Mouse (Mus musculus): ENCODE results near the gene Aco1.

Gene Aco1

DNA sequence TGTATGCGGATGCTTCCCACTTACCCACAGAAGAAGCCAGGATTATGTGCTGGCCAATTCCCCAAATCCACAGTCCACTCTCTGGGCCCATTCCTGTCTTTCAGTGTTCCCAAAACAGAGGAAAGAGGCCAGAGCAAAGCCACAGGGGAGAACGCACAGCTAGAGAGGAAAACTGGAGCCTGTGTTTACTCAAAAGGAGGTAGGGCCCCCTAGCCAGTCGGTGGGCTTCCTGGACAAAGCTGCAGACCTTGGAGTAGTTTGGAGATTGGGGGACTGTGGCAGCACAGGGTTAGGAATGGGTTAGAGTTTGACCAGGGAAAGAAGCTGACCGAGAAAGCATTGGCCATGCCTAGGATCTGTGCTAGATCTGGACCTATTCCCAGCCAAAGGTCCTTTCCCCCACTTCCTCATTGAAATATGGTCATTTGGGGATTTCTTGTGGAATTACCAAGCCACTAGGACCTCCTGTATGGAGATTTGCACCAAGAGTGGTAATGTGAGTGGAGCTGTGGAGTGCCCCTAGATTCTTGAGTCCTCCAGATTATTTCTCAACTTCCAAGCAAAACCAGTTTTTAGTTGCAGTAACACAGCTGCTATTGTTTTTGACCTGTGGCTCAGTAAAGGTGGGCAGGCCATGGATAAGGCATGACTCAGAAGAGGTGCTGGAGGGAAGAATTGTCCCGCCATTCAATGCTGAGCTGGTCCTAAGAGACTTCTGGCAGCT, 14.8 kb downstream of the Aco1 start:
- DNase-seq (ENCODE audit: low read depth, low spot score), result no peak

DNA sequence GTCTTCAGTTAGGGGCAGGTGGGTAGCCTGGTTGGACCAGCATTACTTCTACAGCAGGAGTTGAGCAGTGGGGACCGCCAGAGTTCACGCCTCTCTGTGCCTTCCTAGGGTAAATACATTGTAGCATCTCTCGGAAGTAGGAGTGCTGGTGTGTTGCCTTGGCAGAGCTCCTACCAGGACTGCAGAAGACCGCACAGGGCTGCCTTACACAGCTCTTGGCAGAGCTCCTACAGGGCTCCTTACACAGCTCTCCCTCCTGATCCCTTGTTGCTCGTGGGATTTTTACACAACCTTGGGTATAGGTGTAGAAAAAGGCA, 15.3 kb downstream of the Aco1 start:
- no peak for DNase-seq (ENCODE audit: low read depth, low spot score)

DNA sequence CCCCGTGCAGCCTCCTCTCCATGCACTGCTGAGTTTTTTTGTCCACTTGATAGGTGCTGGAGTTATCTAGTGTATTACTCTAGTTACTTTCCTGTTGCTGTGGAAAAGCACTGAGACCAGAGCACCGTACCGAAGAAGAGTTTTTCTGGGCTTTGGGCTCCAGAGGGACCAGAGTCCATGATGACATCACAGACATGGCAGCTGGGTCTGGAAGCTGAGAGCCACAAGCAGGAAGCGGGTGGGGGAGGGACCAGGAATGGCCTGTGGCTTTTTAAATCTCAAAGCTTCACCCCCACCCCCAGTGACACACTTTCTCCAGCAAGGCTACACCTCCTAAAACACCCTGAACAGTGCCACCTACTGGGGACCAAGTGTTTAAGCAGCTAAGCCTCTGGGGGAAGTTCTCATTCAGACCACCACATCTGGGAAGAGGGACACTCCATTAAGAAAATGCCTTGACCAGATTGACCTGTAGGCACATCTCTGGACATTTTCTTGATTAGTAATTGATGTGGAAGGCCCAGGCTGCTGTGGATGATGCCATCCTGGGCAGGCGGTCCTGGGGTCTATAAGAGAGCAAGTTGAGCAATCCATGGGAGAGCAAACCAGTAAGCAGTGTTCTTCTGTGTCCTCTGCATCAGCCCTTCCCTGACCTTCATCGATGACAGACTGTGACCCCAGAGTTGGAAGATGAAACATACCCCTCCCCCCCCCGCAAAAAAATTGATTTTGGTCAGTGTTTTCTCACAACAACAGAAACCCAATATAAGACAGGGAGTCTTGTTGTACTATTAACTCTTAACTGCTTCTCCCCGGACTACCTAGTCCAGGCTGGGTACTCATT, 17.9 kb downstream of the Aco1 start:
- no peak for DNase-seq (ENCODE audit: low read depth, low spot score)

DNA sequence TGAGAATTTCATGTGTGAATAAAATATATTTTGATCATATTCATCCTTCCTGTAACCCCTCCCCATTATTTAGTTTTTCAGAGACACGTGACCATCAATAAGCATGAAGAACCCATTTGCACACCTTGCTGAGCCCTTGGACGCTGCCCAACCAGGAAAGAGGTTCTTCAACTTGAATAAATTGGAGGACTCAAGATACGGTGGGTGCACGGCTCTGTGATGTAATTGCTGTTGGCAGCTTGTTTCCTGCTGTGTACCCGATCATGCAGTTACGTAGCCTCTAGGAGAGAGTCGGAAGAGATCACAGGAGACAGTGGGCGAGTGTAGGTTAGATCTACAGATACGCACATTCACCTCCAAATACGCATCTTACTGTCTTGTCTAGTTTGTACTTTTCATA, 20.8 kb downstream of the Aco1 start:
- DNase-seq (ENCODE audit: low read depth, low spot score), result peak; percentile 21

DNA sequence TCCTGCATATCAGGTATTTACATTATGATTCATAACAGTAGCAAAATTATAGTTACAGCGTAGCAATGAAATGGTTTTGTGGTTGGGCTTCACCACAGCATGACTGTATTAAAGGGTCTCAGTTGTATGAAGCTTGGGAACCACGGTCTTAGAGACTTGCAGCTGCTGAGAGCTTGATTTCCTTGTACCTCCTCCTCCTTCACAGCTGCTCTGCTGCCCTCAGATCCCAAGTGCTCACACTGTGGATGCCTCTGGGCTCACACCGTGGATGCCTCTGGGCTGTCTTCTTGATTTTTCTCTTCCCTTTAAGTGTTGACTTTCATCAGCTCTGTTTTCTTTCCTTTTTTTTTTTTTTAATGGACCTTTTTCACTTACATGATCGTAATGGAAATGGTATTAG, 28.6 kb downstream of the Aco1 start:
- DNase-seq (ENCODE audit: low read depth, low spot score), result no peak

DNA sequence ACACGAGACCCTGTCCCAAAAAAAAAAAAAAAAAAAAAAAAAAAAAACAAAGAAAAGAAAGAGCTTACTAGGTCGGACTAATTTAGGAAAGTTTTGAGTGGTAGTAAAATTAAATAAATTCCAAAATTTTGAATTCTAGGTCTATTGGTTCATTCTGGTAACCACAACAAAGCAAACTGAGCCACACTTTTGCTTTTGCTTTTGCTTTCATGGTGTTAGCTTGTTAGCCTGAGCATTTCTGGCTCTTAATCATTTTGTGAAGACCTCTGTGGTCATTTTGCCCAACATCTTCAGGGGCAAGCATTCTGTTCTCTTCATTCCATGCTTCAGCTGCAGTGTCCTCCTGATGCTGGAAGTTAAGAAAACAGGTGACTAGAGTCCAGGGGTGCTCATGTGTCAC, 29.5 kb downstream of the Aco1 start:
- DNase-seq (ENCODE audit: low read depth, low spot score), result peak; percentile 34

DNA sequence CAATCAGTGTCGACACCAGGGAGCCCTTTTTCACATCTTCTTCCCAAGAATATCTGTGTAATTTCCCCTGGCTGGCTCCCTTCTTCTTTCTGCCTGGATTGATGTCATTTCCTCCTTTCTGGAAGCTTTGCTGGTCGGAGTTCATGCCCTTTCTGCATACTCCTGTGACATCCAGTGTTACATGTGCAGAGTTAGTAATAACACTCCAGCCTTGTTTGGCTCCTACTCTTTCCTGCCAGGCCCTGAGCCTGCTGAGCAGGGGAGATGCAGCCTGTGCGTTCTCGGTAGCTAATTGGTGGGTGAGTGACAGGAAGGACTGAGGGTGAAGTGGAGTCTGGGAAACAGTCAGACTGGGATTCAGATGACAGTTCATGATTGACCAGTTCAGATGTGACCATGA, 31.4 kb downstream of the Aco1 start:
- no peak for DNase-seq (ENCODE audit: low read depth, low spot score)

DNA sequence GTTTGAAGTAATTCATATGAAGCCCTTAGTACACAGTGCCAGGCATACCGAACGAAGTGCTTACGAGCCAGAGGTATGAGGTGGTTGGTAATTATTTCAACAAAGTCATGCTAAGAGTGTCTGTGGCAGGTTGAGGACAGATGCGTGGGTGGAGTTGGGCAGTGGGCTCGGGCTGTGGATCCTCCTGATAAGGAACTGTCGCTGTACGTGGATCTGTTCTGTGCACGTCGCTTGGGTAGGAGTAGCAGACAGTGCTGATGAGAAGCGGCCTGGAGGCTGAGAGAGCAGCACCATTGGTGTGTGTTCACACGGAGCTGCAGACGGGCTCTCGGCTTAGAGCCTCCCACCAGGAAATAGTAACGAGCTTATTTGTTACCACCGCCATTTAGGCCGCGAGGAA, 35.7 kb downstream of the Aco1 start:
- no peak for DNase-seq (ENCODE audit: low read depth, low spot score)

DNA sequence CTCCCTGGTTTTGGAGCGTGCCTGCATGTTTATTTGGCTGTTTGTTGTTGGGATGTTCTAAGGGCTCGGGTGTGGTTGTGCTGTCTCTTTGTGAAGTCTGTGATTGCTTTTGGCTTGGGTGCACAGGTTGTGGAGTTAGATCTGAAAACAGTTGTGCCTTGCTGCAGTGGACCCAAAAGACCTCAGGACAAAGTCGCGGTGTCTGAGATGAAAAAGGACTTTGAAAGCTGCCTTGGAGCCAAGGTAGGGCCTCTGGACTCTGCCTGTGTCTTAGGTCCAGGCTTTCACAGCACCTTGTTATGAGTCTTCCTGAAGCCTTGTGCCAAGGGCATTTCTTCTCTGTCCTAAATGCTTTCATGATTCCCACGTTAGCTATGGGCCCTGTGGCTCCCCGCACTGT, 37.2 kb downstream of the Aco1 start:
- no peak for DNase-seq (ENCODE audit: low read depth, low spot score)

DNA sequence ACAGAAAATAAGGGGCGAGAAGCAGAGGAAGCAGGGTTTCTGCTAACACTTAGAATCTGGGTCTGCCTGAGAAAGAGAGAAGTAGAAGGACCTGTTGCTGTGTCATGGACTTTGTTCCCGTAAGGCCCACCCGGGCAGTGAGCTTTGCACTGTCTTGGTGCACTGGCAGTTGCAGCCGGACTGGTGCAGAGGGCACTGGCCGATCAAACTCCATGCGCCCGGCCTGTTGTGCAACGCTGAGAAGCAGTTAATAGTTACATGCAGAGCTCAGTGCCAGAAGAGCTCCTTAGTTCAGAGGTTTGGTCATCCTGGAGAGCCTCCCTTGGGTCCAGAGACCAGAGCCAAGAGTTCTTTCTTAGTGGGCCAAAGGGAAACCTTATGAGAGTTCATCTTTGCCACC, 38.8 kb downstream of the Aco1 start:
- no peak for DNase-seq (ENCODE audit: low read depth, low spot score)

DNA sequence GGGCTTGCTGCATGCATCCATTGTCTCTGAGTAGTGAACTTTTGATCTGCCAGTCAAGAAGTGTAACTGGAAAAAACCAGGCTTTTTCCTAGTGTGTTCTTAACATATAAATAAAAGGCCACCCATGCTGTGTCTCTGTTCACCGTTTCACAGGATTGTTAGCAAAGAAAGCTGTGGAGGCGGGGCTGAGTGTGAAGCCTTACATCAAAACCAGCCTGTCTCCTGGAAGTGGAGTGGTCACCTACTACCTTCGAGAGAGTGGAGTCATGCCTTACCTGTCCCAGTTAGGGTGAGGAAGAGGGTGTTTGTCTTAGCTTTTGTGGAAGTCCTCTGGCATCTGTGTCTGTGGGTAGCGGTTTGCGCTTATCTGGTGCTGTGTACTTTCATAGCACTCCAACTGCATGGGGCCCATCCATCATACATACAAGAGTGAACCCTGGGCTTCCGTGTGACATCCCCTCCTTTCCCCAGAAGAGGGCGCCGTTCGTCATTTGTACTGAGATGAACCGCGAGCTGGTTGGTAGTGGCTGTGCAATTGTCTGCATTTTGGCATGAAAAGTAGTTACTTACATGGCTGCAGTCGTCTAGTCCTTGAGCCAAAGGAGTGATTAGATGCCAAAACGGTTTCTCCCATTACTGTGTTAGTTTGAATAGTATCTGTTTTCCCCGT, 39.9 kb downstream of the Aco1 start:
- peak; percentile 63 for DNase-seq (ENCODE audit: low read depth, low spot score)

DNA sequence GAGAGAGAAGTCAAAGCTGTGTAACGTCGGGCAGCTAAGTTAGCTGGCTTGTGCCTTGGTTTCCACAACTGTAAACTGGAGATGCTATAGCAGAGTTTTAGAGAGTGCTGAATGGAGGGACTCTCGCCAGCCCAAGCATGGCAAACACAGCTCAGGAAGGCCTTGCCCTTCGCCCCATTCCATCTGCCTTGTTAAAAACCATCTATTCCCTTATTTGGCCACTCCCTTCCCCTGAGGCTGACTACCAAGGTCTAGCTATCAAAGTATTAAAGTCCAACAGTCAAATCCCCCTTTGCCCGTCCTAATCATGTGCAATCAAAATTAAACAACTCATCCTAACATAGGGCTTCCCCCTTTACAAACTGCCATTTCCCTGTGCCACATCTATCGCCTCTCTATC, 40.9 kb downstream of the Aco1 start:
- no peak for DNase-seq (ENCODE audit: low read depth, low spot score)

DNA sequence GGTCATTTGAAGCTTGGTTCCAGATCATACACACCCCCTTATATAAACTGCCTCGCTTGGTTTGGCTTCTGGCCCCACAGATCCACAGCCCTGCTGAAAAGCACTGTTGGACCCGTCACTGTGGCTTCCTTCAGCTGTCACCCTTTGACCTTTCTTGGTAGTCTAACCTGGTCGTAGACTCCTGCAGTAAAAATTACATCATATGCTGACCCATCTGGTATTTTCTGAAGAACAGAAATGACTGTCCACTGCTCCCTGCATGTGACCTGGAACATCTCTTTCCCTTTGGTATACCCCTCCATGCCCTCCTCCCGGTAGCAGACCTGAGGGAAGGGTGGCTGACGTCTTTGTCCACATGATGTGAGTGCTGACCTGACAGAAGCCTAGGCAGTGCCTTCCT, 41.6 kb downstream of the Aco1 start:
- DNase-seq (ENCODE audit: low read depth, low spot score), result no peak

DNA sequence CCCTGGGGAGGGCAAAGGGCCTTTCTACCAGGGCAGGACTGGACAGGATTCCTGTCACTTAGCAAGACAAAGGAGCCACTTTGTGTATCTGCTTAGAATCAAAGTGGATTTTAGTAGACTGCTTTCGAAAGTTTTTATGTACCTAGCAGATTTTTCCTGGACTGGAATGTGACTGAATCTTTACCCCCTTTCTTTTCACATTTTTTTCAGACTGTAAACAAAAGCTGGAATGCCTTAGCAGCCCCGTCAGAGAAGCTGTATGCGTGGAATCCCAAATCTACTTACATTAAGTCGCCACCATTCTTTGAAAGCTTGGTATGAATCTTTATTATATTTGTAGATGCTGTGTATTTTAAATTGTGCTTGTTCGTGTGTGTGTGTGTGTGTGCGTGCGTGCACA, 45.1 kb downstream of the Aco1 start:
- DNase-seq (ENCODE audit: low read depth, low spot score), result no peak

DNA sequence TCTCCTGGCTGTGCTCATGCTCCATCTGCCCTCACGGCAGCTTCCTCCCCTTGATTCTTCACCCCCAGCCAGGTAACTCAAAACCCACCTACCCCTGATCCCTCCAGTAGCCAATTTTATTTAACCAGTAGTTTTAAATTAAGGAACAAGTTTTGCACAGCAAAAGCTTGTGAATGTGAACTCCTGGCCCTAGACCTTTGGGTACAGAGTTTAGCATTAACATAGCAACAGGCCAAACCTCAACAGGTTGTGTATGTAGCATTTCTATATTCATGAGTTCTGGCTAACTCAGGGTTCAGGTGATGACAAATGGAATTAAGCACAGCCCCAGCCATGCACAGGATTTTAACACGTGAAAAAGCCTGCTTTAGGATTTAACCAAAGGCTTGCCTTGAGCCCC, 49.4 kb downstream of the Aco1 start:
- DNase-seq (ENCODE audit: low read depth, low spot score), result no peak

DNA sequence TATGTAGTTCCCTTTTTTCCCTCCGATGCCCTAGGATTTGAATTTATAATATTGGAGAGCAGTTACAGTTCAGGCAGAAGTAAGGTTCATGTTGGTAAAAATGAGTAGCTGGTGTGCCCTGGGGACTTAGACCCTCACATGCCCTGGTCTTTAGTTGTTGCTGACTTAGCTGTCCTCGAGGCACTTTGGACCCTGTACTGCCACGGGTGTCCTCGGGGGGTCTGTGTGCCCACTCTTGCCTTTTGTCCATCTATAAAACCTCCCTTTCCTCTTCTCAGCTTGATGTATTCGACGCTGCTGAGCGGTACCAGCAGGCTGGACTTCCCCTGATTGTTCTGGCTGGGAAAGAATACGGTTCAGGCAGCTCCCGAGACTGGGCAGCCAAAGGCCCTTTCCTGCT, 50.6 kb downstream of the Aco1 start:
- no peak for DNase-seq (ENCODE audit: low read depth, low spot score)

DNA sequence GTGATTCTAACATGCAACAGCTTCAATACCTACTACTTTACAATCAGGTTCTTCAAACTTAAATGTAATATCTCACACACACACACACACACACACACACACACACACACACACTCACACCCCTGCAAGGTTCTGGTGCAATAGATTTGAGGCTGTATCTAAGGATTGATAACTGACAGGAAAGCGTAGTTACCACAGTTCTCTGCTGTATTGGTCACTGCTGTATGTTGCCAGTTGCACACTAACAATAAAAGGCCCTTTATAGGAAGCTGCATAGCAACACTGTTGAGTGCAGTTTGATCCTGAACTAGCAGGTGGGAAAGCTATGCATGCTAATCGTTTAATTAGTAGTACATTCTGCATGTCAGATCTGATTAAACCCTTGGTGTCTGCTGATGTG, 52.5 kb downstream of the Aco1 start:
- no peak for DNase-seq (ENCODE audit: low read depth, low spot score)

DNA sequence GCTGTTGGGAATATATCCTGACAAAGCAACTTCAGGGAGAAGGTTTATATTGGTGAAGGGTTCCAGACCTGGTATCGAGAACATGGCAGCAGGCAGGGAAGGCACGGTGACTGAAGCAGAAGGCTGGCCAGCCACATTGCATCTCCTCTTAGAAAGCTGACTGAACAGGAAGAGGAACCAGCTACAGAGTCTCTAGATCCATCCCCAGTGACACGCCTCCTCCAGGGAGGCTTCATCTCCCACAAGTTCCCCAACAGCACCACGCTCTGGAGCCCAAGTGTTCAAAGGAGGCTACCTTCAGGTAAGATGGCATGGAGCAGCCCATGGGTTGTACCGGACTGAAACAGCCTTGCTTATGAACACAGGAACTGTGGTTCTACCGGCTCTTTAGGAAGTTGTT, 59.3 kb downstream of the Aco1 start:
- DNase-seq (ENCODE audit: low read depth, low spot score), result no peak

DNA sequence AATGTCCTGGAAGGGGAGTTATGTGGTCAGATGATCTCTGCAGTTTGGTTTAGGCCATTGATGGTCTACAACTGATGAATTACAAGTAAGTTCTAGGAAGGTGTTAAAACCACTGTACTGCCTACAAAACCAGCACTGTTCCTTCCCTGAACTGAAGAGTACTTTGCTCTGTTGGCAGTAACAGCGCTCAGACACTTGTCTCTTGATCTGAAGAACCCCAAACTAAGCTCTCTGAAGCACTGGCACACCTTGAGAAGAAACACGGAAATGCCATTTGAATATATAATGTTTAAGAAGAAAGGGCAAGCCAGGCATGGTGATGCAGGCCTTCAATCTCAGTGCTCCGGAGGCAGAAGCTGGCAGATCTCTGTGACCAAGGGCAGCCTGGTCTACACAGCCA, 61.5 kb downstream of the Aco1 start:
- no peak for DNase-seq (ENCODE audit: low read depth, low spot score)

DNA sequence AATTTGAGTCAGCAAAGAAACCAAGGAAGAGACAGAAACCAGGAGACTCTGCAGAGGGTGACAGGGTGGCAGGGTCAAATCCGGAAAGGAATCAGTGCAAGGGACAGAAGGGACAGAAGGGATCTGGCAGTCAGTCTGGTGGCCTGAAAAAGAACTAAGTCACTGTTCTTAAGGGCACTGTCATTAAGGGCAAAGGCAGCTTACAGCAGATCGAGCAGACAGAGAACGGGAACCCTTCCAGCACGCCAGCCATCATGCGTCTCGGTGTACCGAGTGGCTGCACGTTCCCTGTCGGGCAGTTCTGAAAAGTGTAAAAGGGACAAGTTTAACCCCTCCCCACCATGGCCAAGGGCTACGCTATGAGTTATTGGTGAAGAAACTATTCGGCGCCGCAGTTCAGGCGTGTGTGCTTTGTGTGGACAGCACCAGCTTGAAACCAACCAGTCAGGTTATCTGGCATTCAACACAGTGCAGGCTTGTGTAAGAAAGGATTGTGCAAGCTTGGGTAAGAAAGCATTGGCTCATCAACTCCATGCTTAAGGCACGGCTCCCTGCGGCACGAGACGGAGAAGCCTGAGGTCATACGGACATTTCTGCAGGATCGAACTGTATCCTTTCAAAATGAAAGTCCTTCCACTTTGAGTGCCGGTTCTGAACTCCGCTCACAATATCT, 62.5 kb downstream of the Aco1 start:
- DNase-seq (ENCODE audit: low read depth, low spot score), result no peak

DNA sequence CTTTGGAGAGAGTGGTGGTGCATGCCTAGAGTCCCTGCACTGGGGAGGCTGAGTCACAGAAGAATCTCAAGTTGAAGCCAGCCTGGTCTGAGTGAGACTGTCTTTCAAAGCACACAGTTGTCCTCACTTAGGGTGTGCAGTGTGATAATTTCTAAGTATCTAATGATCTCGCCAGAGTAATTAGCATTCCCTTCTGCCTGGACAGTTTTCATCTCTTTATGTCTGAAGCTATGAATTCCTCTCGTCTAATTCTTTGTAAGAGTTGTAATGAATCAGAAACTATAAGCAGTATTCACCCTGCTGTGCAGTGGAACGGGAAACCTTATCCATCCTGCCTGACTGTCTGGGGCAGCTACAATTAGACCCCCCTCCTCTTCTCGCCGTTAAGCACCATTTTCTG, 64.8 kb downstream of the Aco1 start:
- no peak for DNase-seq (ENCODE audit: low read depth, low spot score)

DNA sequence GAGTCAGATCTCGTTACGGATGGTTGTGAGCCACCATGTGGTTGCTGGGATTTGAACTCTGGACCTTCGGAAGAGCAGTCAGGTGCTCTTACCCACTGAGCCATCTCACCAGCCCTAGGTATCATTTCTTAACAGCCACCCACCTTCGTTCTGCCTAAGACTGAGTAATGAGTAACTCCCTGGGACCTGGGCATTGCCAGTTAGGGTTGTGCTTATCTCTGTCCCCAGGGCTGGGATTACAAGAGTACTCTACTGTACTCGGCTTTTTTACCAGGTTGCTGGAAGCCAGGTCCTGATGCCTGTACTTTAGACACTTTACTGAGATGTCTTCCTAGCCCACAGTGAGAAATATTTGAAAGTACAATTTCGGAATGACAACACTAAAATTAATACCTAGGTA, 69.3 kb downstream of the Aco1 start:
- DNase-seq (ENCODE audit: low read depth, low spot score), result no peak

Measured in CD4-positive helper T cell, adult 2 months (primary cell).